Mouse (Mus musculus): ENCODE measurements around the gene Pmpca.
A peak's percentile ranks its signal among the peaks of the same experiment; 100 is the strongest.
"Not testable (repeated sequence)": the region's sequence is repeated elsewhere in the genome, so short reads cannot be mapped to it uniquely, and the experiment has no call there.

The Pmpca gene

GRCm38 (mm10) chr2:26372396-26372795 is 16.7 kb upstream of the Pmpca start:
- no peak for DNase-seq

- peak; percentile 89 for DNase-seq
Observed at GRCm38 (mm10) chr2:26380131-26380771, 8.9 kb upstream of the Pmpca start, which contains the start of gene Snapc4. Gene Snapc4 (minus strand): TSS chr2:26380653.

- DNase-seq: not testable (repeated sequence)
Observed at GRCm38 (mm10) chr2:26380871-26381270, 8.3 kb upstream of the Pmpca start.

GRCm38 (mm10) chr2:26387713-26388112 is 1.4 kb upstream of the Pmpca start:
- no peak for DNase-seq

- DNase-seq: no peak
Observed at GRCm38 (mm10) chr2:26388682-26389153, 421 bp upstream of the Pmpca start.

- DNase-seq: no peak
Observed at GRCm38 (mm10) chr2:26390954-26391353, 1.8 kb downstream of the Pmpca start.

GRCm38 (mm10) chr2:26391617-26392016 is 2.5 kb downstream of the Pmpca start:
- no peak for DNase-seq

- DNase-seq: no peak
Observed at GRCm38 (mm10) chr2:26398978-26399377, 9.8 kb downstream of the Pmpca start.

- DNase-seq: no peak
Observed at GRCm38 (mm10) chr2:26399647-26400046, 10.5 kb downstream of the Pmpca start.

- no peak for DNase-seq
Observed at GRCm38 (mm10) chr2:26400296-26400695, 11.2 kb downstream of the Pmpca start.

GRCm38 (mm10) chr2:26401023-26401422 is 11.9 kb downstream of the Pmpca start:
- DNase-seq: no peak

GRCm38 (mm10) chr2:26402265-26402664 is 13.1 kb downstream of the Pmpca start:
- DNase-seq: no peak

GRCm38 (mm10) chr2:26403306-26403705 is 14.2 kb downstream of the Pmpca start:
- DNase-seq: no peak

GRCm38 (mm10) chr2:26408515-26409356 is 19.6 kb downstream of the Pmpca start, which contains the start of gene Inpp5e:
Gene Inpp5e (minus strand): TSS chr2:26409203.
- peak; percentile 96 for DNase-seq

GRCm38 (mm10) chr2:26409362-26409761 is 20.2 kb downstream of the Pmpca start:
- DNase-seq: no peak

GRCm38 (mm10) chr2:26410091-26410490 is 21.0 kb downstream of the Pmpca start:
- DNase-seq: no peak

- DNase-seq: no peak
Observed at GRCm38 (mm10) chr2:26410931-26411411, 21.8 kb downstream of the Pmpca start.

- no peak for DNase-seq
Observed at GRCm38 (mm10) chr2:26417066-26417465, 27.9 kb downstream of the Pmpca start.

- no peak for DNase-seq
Observed at GRCm38 (mm10) chr2:26418120-26418519, 29.0 kb downstream of the Pmpca start.

GRCm38 (mm10) chr2:26421969-26422368 is 32.8 kb downstream of the Pmpca start:
- no peak for DNase-seq

- DNase-seq: no peak
Observed at GRCm38 (mm10) chr2:26423086-26423485, 33.9 kb downstream of the Pmpca start.

GRCm38 (mm10) chr2:26424541-26424940 is 35.4 kb downstream of the Pmpca start:
- DNase-seq: no peak

- no peak for DNase-seq
Observed at GRCm38 (mm10) chr2:26429851-26430250, 40.7 kb downstream of the Pmpca start.
